Mouse (Mus musculus) layer of hippocampus, postnatal 14 days (tissue): ENCODE results near the gene Cx3cr1. TPM values are rescaled to one million over a fixed set of nuclear protein-coding genes. Genes with fewer than 3 reads are reported as not detected.
A peak's percentile ranks its signal among the peaks of the same experiment; 100 is the strongest.

Experiments
- DNase-seq, 2 experiments: peaks; one replicate each; pipeline ENCODE4 v3.0.0; 2021 to 2022; ENCODE audit warnings: low spot score in 2 of 2, mixed read lengths in 1 of 2
- total RNA-seq, 2 experiments: library from RNA; stranded (reverse); gene quantifications; 2 replicates each; pipeline ENCODE4 v1.2.3; 2021

Gene Cx3cr1
- total RNA-seq, 2 experiments from 2014 or later: 34.7 to 36.0 TPM

- DNase-seq: no peak
Observed at GRCm38 (mm10) chr9:119895040-119895721, 174.5 kb downstream of the Cx3cr1 start.

DNA sequence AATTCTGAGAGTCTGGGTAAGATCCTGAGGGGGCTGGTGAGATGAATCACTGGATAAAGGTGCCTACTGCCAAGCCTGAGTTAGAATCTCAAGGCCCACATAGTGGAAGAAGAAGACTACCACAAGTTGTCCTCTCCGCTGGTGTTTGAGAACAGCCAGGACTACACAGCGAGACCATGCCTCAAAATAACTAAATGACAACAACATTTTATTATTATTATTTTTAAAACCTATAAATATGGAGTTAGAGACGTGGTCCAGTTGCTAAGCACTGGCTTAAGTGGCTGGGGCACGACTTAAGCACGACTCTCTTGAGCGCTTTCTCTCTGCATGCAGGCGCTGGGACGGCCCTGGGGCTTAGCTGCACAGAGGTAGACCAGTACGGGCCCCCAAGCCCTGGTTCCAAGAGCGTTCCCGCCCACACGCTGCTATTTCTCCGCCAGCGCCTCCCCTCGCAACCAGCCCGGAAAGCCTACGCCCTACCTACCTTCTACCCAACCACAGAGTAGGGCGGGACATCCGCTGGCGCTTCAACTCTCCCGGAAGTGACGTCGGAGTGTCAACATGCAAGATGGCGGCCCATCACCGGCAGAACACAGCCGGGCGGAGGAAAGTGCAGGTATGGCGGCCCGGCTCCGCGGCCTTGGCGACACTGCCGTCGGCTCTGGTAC, 175.2 kb downstream of the Cx3cr1 start, which contains the start of gene Wdr48:
TSS of gene Wdr48 (plus strand) at position 540 of the 671 bp plus-strand sequence.
- DNase-seq: peak; percentile 96 to 99

DNA sequence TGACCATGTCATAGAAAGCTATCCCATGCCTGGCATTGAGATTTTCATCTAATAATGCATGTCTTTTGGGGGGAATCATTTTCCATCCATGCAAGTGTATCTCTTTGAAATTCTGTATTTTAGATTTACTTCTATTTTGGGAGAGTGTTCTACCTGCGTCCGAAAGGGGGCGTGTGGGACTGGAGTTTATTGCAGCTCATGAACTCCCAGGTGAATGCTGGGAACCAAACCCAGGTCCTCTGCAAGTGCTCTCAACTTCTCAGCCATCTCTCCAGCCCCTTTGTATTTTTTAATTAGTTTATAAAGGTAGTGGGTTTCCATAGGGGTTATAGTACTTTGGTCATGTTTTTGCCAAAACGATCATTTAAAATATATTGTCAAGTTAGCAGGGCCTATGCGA, 175.8 kb downstream of the Cx3cr1 start:
- DNase-seq: no peak

DNA sequence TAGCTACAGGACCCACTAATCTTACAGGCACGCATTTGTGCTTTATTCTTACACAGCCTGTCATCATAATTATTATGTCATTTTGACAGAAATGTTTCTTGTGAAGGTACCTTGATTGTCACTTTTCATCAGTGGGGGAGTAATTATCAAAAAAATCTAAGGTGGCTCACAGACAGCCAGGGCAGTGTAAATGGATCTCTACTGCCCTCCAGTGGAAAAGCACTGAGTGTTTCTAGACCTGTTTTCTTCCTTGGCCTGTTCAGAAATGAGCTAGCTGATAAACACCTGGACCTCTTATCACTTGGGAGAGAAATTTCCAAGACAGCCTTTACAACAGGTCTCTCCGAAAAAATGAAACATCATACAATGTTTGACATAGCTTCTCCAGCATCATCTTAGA, 179.0 kb downstream of the Cx3cr1 start:
- DNase-seq: peak; percentile 28 to 54

DNA sequence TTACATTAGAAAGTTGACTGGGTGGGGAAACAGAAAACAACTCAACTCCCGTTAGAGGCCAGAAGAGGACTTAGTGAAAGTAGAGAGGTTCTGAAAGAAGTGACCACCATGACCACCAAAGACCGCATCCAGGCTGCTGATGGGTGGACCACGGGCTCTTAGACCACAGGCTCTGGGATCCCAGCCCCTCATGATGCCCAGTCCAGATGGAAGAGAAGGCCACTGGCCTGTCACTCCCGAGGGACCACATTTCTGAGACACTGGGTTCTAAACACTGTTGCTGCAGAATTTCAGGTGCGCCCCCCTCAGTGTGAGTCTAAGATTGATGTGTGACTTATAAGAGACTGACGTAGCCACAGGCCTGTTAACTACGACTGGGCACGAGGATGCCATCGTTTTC, 180.2 kb downstream of the Cx3cr1 start:
- no peak for DNase-seq

DNA sequence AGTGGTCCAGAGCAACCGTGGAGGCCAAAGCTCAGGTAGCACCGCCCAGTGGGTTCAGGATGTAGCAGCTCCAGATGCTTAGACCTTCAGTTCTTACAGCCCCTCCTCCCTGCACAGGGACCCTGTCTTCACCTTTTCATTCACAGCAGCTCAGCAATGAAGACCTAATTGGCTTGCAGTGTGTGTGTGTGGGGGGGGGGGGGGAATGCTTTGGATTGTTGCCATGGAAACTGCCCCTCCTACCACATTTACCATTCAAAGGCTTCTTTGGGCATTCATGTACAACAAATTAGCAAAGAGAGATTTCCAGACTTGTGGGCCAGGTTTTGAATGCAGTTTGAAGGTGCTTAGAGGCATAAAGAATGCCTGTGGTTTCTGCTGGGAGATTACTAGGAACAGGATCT, 180.8 kb downstream of the Cx3cr1 start:
- no peak for DNase-seq

- no peak for DNase-seq
Observed at GRCm38 (mm10) chr9:119887144-119887901, 182.4 kb downstream of the Cx3cr1 start.

- DNase-seq: no peak
Observed at GRCm38 (mm10) chr9:119854170-119854569, 215.5 kb downstream of the Cx3cr1 start.

- DNase-seq: no peak
Observed at GRCm38 (mm10) chr9:119853071-119853846, 216.4 kb downstream of the Cx3cr1 start.

DNA sequence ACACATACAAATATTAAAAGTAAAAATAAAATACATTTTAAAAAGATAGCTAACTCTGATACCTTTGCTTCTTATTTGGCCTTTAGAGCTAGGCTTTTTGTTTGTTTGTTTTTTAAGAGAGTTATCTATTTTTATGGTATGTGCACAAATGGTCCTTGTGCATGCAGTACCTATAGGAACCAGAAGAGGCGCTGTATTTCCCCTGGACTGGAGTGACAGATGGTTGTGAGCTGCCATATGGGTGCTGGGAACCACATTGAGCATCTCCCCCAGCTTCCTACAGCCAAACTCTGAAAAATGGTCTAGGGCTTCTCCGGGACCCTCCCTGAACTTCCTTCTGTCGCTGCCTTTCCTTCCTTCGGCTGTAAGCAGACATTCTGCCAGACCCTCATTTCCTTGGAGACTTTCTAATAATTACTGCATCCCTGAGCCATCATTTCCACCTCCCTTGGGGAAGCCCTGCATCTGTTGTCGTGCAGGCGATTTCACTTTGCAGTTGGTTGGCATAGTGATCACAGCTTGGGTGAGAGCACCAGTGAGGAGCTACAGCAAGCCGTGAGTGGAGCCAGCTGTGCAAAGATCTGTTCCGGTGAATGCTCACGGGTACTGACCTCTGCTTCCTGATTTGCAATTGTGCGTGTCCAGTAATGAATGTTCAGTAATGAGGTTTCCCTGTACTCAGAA, 217.2 kb downstream of the Cx3cr1 start:
- DNase-seq: peak; percentile 50 to 67

Other genes starting within 250 kb of the Cx3cr1 start
- gene Scn11a, start 244.4 kb downstream of the Cx3cr1 start, total RNA-seq: under 1 TPM; 0.05 to 0.07 TPM
- gene Wdr48, start 175.0 kb downstream of the Cx3cr1 start, total RNA-seq: 10 to 100 TPM; 63.1 to 65.8 TPM
- 10 to 100 TPM; 33.2 to 34.1 TPM for gene Gorasp1, start 132.3 kb downstream of the Cx3cr1 start, total RNA-seq
- gene Ttc21a, start 132.3 kb downstream of the Cx3cr1 start, total RNA-seq: 1 to 10 TPM; 1.1 to 2.6 TPM
- 10 to 100 TPM in 1 of 2 experiments, 1 to 10 TPM in 1; 8.9 to 11.9 TPM for gene Csrnp1, start 85.2 kb downstream of the Cx3cr1 start, total RNA-seq
- gene Xirp1, start 46.3 kb downstream of the Cx3cr1 start, total RNA-seq: under 1 TPM; 0.14 to 0.41 TPM
- not detected for gene Ccr8, start 22.2 kb upstream of the Cx3cr1 start, total RNA-seq
- 10 to 100 TPM; 25.6 to 25.7 TPM for gene Slc25a38, start 40.5 kb upstream of the Cx3cr1 start, total RNA-seq
- gene Rpsa, start 57.8 kb upstream of the Cx3cr1 start, total RNA-seq: 100 to 1,000 TPM; 534 to 557 TPM
- 100 to 1,000 TPM; 369 to 380 TPM for gene Mobp, start 79.8 kb upstream of the Cx3cr1 start, total RNA-seq
- gene Myrip, start 231.6 kb upstream of the Cx3cr1 start, total RNA-seq: 10 to 100 TPM; 51.9 to 58.0 TPM